In genomic region chr19:29805917-29806785, GRCm38 (mm10) we compare ENCODE assay signal across 8 mouse cellular contexts. TPM values are rescaled to one million over a fixed set of nuclear protein-coding genes. Genes with fewer than 3 reads are reported as not detected.
DNase-seq lines count a peak whose midpoint lies in the region; ATAC-seq lines count a peak whose summit lies in the region.

Gene 9930021J03Rik, minus strand, starts transcription at chr19:29805989.

- H3K9ac ChIP-seq in forebrain, embryonic 14.5 days (ENCODE audit: low read length), result peak within 1 kb of the TSS; percentile 89
- peak within 1 kb of the TSS; percentile 83 for H3K9ac ChIP-seq in neural tube, embryonic 15.5 days (replicated peaks)

- no peaks in the 10 kb centered on the region for H3K9me3 ChIP-seq in forebrain, embryonic 14.5 days (replicated peaks; ENCODE audit: control insufficient read depth, low read length)
- H3K9me3 ChIP-seq in neural tube, embryonic 15.5 days (replicated peaks), result no peaks in the 10 kb centered on the region

- DNase-seq in ES-CJ7 (ENCODE audit: low read depth, low spot score), result peak; percentile 99
- peak; percentile 97 for DNase-seq in cerebellum, adult 11 months
- DNase-seq in forebrain, embryonic 14.5 days (ENCODE audit: low spot score), result peak; percentile 99
- DNase-seq in heart, postnatal 14 days, result peak; percentile 98 to 99
- DNase-seq in layer of hippocampus, adult 11-12 months (ENCODE audit: low spot score), result peak; percentile 98
- DNase-seq in lung, adult 18-20 months, result peak; percentile 98 to 99
- DNase-seq in testis, postnatal 14 days (ENCODE audit: low spot score), result peak; percentile 100

- no peaks in the 10 kb centered on the region for H3K27me3 ChIP-seq in forebrain, embryonic 14.5 days (replicated peaks; ENCODE audit: control insufficient read depth, insufficient read depth, low read length)
- no peaks in the 10 kb centered on the region for H3K27me3 ChIP-seq in neural tube, embryonic 15.5 days (replicated peaks)

- WGBS in forebrain, embryonic 14.5 days, result under 1% methylated on average over 37 of the region's 95 CpGs
- 2% methylated on average over 49 of the region's 95 CpGs for WGBS in neural tube, embryonic 15.5 days

- H3K4me3 ChIP-seq in forebrain, embryonic 14.5 days (ENCODE audit: low read depth, low read length), result peak within 1 kb of the TSS; percentile 96
- peak within 1 kb of the TSS; percentile 76 for H3K4me3 ChIP-seq in neural tube, embryonic 15.5 days (replicated peaks)

- peak within 1 kb of the TSS; percentile 93 for H3K4me2 ChIP-seq in forebrain, embryonic 14.5 days (ENCODE audit: low read length)
- H3K4me2 ChIP-seq in neural tube, embryonic 15.5 days, result peak within 1 kb of the TSS; percentile 91

- peaks cover 13% of the 10 kb centered on the region for H3K4me1 ChIP-seq in forebrain, embryonic 14.5 days (ENCODE audit: control insufficient read depth, insufficient read depth, low read length)
- H3K4me1 ChIP-seq in neural tube, embryonic 15.5 days, result peaks cover 41% of the 10 kb centered on the region

- H3K27ac ChIP-seq in forebrain, embryonic 14.5 days (ENCODE audit: low read depth, low read length), result peak within 1 kb of the TSS; percentile 97
- peak within 1 kb of the TSS; percentile 98 for H3K27ac ChIP-seq in neural tube, embryonic 15.5 days (replicated peaks)

- intact Hi-C loops in heart, postnatal 14 days (cut with DNase I), result loop anchor here (5.0 kb wide), 1 partner anchor 226 kb away; the partner anchor contains the start of gene Uhrf2

- peaks cover 22% of the 10 kb centered on the region for H3K36me3 ChIP-seq in forebrain, embryonic 14.5 days (ENCODE audit: control insufficient read depth, insufficient read depth, low read length)
- peaks cover 25% of the 10 kb centered on the region for H3K36me3 ChIP-seq in neural tube, embryonic 15.5 days

- ATAC-seq in forebrain, embryonic 14.5 days, result peak; percentile 92
- peak; percentile 94 for ATAC-seq in neural tube, embryonic 15.5 days (ENCODE audit: low FRiP score)

RNA-seq across cellular contexts. Expression of gene 9930021J03Rik, which starts in this region (rescaled TPM):
- 9.1 and 10.0 TPM in 2 replicates for polyA plus RNA-seq in forebrain, embryonic 14.5 days (2014; fragmentation: Nextera tagmentation; extraction: Ambion mirVana)
- total RNA-seq in heart, postnatal 14 days (2021), result 10 to 100 TPM; 12.2 to 13.3 TPM
- 5.5 and 5.6 TPM in 2 replicates for polyA plus RNA-seq in neural tube, embryonic 15.5 days (2015; fragmentation: Nextera tagmentation; extraction: Ambion mirVana)

Comparison
In these comparisons a context has a peak if more than half of its experiments do, and no peak if none do; other contexts are left out.
1. Peak in every context shown above with its lines: DNase-seq, ATAC-seq, H3K4me3 ChIP-seq and H3K27ac ChIP-seq.